Mouse (Mus musculus) monocyte, adult 2 months (primary cell): ENCODE data around the gene Stoml1.
A peak's percentile ranks its signal among the peaks of the same experiment; 100 is the strongest.
"Not testable (repeated sequence)": the region's sequence is repeated elsewhere in the genome, so short reads cannot be mapped to it uniquely, and the experiment has no call there.

Experiments used
- DNase-seq, 2 experiments: peaks; one replicate each; pipeline ENCODE4 v3.0.0; 2022; ENCODE audit warnings: low spot score in 2 of 2, low read depth in 1 of 2

Gene Stoml1

GRCm38 (mm10) chr9:58271551-58271950 lies 18.6 kb downstream of the Stoml1 start:
- not testable (repeated sequence) for DNase-seq

GRCm38 (mm10) chr9:58272068-58272541 lies 19.1 kb downstream of the Stoml1 start:
- DNase-seq: no peak

GRCm38 (mm10) chr9:58272855-58273254 lies 19.9 kb downstream of the Stoml1 start:
- no peak for DNase-seq

GRCm38 (mm10) chr9:58274101-58274604 lies 21.2 kb downstream of the Stoml1 start:
- DNase-seq: no peak

GRCm38 (mm10) chr9:58274626-58275025 lies 21.7 kb downstream of the Stoml1 start:
- DNase-seq: no peak

GRCm38 (mm10) chr9:58275115-58275774 lies 22.3 kb downstream of the Stoml1 start:
- DNase-seq: peak in 1 of 2 experiments; percentile 54

GRCm38 (mm10) chr9:58275797-58276196 lies 22.8 kb downstream of the Stoml1 start:
- DNase-seq: no peak

GRCm38 (mm10) chr9:58276346-58276745 lies 23.4 kb downstream of the Stoml1 start:
- DNase-seq: no peak

GRCm38 (mm10) chr9:58278313-58278712 lies 25.3 kb downstream of the Stoml1 start:
- DNase-seq: no peak

- DNase-seq: no peak
Measured at GRCm38 (mm10) chr9:58278821-58279723, 26.1 kb downstream of the Stoml1 start.

GRCm38 (mm10) chr9:58279780-58280179 lies 26.8 kb downstream of the Stoml1 start:
- no peak for DNase-seq

GRCm38 (mm10) chr9:58280259-58281109 lies 27.5 kb downstream of the Stoml1 start:
- DNase-seq: peak in 1 of 2 experiments; percentile 46

GRCm38 (mm10) chr9:58281597-58281996 lies 28.6 kb downstream of the Stoml1 start:
- DNase-seq: no peak

GRCm38 (mm10) chr9:58283431-58283830 lies 30.5 kb downstream of the Stoml1 start:
- DNase-seq: no peak

GRCm38 (mm10) chr9:58289090-58289489 lies 36.1 kb downstream of the Stoml1 start:
- DNase-seq: no peak

GRCm38 (mm10) chr9:58289901-58290300 lies 36.9 kb downstream of the Stoml1 start:
- DNase-seq: no peak

GRCm38 (mm10) chr9:58294527-58294926 lies 41.6 kb downstream of the Stoml1 start:
- no peak for DNase-seq

- no peak for DNase-seq
Measured at GRCm38 (mm10) chr9:58295345-58295744, 42.4 kb downstream of the Stoml1 start.

- DNase-seq: no peak
Measured at GRCm38 (mm10) chr9:58295766-58296361, 42.9 kb downstream of the Stoml1 start.

- no peak for DNase-seq
Measured at GRCm38 (mm10) chr9:58297065-58297464, 44.1 kb downstream of the Stoml1 start.
